Mouse (Mus musculus): ENCODE measurements around the gene Rtp4. TPM values are rescaled to one million over a fixed set of nuclear protein-coding genes. Genes with fewer than 3 reads are reported as not detected.

The Rtp4 gene
- 162 TPM for polyA plus RNA-seq (2017; shearing (Covaris generic))

GRCm38 (mm10) chr16:23520235-23520871 lies at the start of gene Rtp4, which contains the start of gene Masp1:
TSS of gene Rtp4 (plus strand) at chr16:23520291.
TSS of gene Masp1 (minus strand) at chr16:23520815.

Other genes with a start within 250 kb of the Rtp4 start
- not detected for gene Rtp1, start 91.2 kb upstream of the Rtp4 start, polyA plus RNA-seq (2017; shearing (Covaris generic))
- not detected for gene Masp1, start 524 bp downstream of the Rtp4 start, polyA plus RNA-seq (2017; shearing (Covaris generic))

Measured in CD4-positive, CD25-positive, alpha-beta regulatory T cell, adult 9 weeks (primary cell).